Mouse (Mus musculus): ENCODE measurements around the gene Mettl7b. TPM values are rescaled to one million over a fixed set of nuclear protein-coding genes. Genes with fewer than 3 reads are reported as not detected.
A peak's percentile ranks its signal among the peaks of the same experiment; 100 is the strongest.

The Mettl7b gene
- polyA plus RNA-seq, 1 experiment = 0.28 TPM

DNA sequence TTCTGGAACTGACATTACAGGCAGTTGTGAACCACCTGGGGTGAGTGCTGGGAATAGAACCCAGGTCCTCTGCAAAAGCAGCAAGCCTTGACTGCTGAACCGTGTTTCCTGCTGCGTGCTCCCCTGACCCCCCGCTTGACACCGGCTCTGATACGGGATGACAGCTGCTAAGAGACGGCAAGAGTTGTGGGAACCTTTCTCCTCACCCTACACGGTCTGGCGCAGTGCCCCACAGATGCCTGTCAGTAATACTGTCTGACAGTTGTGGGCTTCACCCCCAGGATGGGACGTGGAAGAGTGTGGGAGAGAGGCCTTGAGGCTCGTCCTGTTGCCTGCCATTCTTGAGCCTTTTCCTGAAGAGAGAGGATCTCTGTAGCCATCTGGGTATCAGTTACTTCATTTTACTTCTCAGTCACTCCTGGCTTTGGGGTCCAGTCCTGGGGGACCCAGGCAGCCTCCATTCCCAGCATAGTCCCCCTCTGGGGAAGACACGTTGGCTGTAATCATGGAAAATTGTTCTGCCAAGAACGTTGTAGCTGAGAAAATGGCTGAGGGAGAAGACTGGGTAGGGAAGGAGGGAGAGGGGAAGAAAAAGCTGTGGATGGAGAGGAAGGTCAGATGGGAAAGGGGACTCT, 22.9 kb downstream of the Mettl7b start:
- no peak for DNase-seq
- H3K4me1 ChIP-seq (replicated peaks; ENCODE audit: control insufficient read depth, insufficient read depth, low read length) = peaks cover 6% of the 10 kb centered on the region
- H3K4me3 ChIP-seq (ENCODE audit: control insufficient read depth, insufficient read depth, low read length) = no peak overlapping the region
- TF ChIP-seq POLR2A (IDR thresholded peaks at IDR 0.05; ENCODE audit: control insufficient read depth, extremely low read depth, insufficient read depth, low read length, poor library complexity) (no peak), CTCF (IDR thresholded peaks at IDR 0.05; ENCODE audit: borderline replicate concordance, control insufficient read depth, extremely low read depth, insufficient read depth, low read length, poor library complexity) (no peak)
- 81% methylated on average over 12 of the region's 12 CpGs for WGBS
- no peaks in the 10 kb centered on the region for H3K36me3 ChIP-seq (ENCODE audit: control insufficient read depth, insufficient read depth, low read length)
- H3K27ac ChIP-seq (ENCODE audit: control insufficient read depth, insufficient read depth, low read length) = no peak overlapping the region
- peaks cover 13% of the 10 kb centered on the region for H3K27me3 ChIP-seq (ENCODE audit: control insufficient read depth, insufficient read depth, low read length)

DNA sequence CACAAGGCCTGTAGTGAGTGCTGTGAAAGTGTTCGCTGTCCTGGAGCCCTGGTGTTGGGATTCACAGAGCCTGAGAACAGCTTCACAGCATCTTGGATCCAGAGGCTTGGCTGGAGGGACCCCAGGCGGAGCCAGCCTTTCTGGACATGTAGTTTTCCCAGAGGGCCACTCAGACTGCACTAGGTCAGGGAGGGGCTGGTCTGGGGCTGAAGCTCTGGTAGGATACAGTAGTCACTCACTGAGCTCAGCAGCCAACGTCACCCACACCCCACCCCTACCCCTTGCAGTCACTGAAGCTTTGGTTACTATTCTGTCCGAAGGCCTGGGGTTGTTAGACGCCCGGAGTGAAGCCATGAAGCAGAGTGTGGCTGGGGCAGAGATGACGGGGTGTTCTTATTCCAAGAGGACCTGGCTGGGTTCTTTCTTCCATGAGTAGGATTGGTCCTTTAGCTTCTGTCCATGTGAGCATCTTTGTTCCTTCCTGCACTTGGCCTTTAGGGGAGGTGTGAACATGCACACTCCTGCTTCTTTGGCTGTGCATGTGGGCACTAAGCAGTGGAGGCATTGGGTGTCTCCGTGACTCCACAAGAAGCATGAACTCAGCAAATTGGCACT, 24.9 kb downstream of the Mettl7b start:
- no peak overlapping the region for H3K27ac ChIP-seq (ENCODE audit: control insufficient read depth, insufficient read depth, low read length)
- WGBS = 88% methylated on average over 8 of the region's 8 CpGs
- TF ChIP-seq CTCF (IDR thresholded peaks at IDR 0.05; ENCODE audit: borderline replicate concordance, control insufficient read depth, extremely low read depth, insufficient read depth, low read length, poor library complexity) (no peak), POLR2A (IDR thresholded peaks at IDR 0.05; ENCODE audit: control insufficient read depth, extremely low read depth, insufficient read depth, low read length, poor library complexity) (no peak)
- no peaks in the 10 kb centered on the region for H3K36me3 ChIP-seq (ENCODE audit: control insufficient read depth, insufficient read depth, low read length)
- no peak for DNase-seq
- H3K27me3 ChIP-seq (ENCODE audit: control insufficient read depth, insufficient read depth, low read length) = peaks cover 18% of the 10 kb centered on the region
- peaks cover 6% of the 10 kb centered on the region for H3K4me1 ChIP-seq (replicated peaks; ENCODE audit: control insufficient read depth, insufficient read depth, low read length)
- H3K4me3 ChIP-seq (ENCODE audit: control insufficient read depth, insufficient read depth, low read length) = no peak overlapping the region

DNA sequence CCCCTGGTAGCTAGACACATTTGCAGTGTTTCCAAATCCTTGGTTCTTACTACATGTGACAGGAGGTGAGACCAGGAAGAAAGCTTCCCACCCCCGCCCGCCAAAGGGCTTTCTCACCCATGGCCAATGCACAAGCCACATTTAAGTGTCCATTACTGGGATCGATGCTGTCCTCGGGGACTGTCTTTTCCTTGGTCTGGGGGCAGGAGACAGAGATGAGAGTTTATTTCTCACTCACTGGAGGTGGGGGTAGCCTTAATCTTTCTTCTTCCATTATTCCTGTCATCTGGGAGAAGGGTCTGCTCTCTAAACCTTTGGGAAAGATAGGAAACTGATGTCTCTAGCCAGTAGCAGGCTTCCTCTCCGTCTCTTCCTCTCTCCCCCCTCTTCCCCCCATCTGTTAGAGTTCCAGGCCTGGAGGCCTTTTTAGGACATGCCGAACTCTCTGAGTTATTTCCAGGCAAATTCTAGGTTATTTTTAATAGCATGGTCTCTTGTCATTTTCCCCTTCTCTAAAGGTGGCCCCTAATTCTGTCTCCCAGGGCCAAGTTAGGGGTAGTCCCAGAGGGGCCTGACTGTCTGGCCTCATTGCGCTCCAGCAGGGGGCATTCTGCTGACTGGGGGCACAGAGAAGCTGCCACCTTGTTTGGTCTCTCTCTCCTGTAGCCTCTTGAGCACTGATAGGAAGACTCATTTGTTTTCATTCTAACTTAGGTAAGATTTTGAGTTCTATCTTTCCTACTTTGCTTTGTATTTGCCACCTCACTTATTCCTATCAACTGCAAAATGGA, 25.6 kb downstream of the Mettl7b start:
- peaks cover 6% of the 10 kb centered on the region for H3K4me1 ChIP-seq (replicated peaks; ENCODE audit: control insufficient read depth, insufficient read depth, low read length)
- peaks cover 18% of the 10 kb centered on the region for H3K27me3 ChIP-seq (ENCODE audit: control insufficient read depth, insufficient read depth, low read length)
- no peak overlapping the region for H3K27ac ChIP-seq (ENCODE audit: control insufficient read depth, insufficient read depth, low read length)
- TF ChIP-seq POLR2A (IDR thresholded peaks at IDR 0.05; ENCODE audit: control insufficient read depth, extremely low read depth, insufficient read depth, low read length, poor library complexity) = no peak
- TF ChIP-seq CTCF (IDR thresholded peaks at IDR 0.05; ENCODE audit: borderline replicate concordance, control insufficient read depth, extremely low read depth, insufficient read depth, low read length, poor library complexity) = no peak
- no peak for DNase-seq
- WGBS = 83% methylated on average over 7 of the region's 7 CpGs
- H3K4me3 ChIP-seq (ENCODE audit: control insufficient read depth, insufficient read depth, low read length) = no peak overlapping the region
- no peaks in the 10 kb centered on the region for H3K36me3 ChIP-seq (ENCODE audit: control insufficient read depth, insufficient read depth, low read length)

DNA sequence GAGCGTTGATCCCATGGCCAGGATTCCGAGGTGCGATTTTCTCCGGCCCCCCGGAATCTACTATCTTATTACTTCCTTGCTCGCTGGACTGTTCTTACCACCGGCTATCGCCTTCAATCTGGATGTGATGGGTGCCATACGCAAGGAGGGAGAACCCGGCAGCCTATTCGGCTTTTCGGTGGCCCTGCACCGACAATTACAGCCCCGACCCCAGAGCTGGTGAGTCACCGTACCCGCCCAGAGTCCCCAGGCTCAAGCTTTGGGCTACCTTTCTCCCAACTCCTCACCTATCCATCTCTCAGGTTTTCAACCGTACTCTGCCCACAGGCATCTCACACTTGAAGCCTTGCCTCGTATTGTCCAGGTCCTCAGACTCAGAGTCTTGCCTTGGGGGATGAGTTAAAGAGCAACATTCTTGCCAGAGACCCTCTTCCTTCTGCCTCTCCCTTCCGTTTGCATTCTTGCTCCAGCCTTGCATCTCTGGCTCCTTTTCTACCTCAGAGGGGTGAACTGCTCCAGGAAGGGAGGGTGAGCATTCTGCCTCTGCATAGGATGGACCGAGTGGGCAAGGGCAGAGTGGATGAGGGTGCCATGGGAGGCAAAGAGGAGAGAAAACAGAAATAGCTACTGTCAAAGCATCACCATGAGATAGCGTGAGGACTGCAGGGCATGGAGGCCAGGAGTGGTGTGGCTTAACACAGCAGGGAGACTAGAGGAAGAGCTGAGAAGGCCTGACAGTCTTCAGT, 26.6 kb downstream of the Mettl7b start:
- no peak overlapping the region for H3K4me3 ChIP-seq (ENCODE audit: control insufficient read depth, insufficient read depth, low read length)
- H3K4me1 ChIP-seq (replicated peaks; ENCODE audit: control insufficient read depth, insufficient read depth, low read length) = peaks cover 6% of the 10 kb centered on the region
- peaks cover 18% of the 10 kb centered on the region for H3K27me3 ChIP-seq (ENCODE audit: control insufficient read depth, insufficient read depth, low read length)
- no peak overlapping the region for H3K27ac ChIP-seq (ENCODE audit: control insufficient read depth, insufficient read depth, low read length)
- DNase-seq = no peak
- no peaks in the 10 kb centered on the region for H3K36me3 ChIP-seq (ENCODE audit: control insufficient read depth, insufficient read depth, low read length)
- WGBS = 11% methylated on average over 21 of the region's 21 CpGs
- TF ChIP-seq CTCF (IDR thresholded peaks at IDR 0.05; ENCODE audit: borderline replicate concordance, control insufficient read depth, extremely low read depth, insufficient read depth, low read length, poor library complexity) (no peak), POLR2A (IDR thresholded peaks at IDR 0.05; ENCODE audit: control insufficient read depth, extremely low read depth, insufficient read depth, low read length, poor library complexity) (no peak)

DNA sequence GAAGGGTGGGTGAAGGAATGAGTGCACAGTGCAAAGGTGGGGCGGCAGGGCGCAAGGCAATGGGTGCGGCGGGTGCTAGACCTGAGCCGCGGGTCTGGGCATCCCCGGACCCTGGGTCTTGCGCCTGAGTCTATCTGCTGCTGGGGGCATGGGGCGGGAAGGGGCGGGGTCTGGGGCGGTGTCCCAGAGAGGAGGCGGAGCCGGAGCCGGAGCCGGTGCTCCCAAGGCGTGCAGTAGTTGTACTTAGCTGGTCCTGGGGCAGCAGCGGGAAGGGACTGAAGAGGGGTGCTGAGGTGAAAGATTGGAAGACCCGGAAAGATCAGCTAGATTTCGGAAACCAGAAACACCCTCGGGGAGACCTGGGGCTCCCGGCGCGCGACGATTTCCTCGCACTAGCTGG, 27.2 kb downstream of the Mettl7b start, which contains the start of gene Itga7:
Gene Itga7, plus strand, starts transcription at position 245 of the 400 bp plus-strand sequence.
- Histone ChIP-seq H3K4me1 (replicated peaks; ENCODE audit: control insufficient read depth, insufficient read depth, low read length) (peaks cover 6% of the 10 kb centered on the region), H3K27me3 (ENCODE audit: control insufficient read depth, insufficient read depth, low read length) (peaks cover 18% of the 10 kb centered on the region), H3K4me3 (ENCODE audit: control insufficient read depth, insufficient read depth, low read length) (no peak within 1 kb of the TSS), H3K27ac (ENCODE audit: control insufficient read depth, insufficient read depth, low read length) (no peak within 1 kb of the TSS), H3K36me3 (ENCODE audit: control insufficient read depth, insufficient read depth, low read length) (no peaks in the 10 kb centered on the region)
- WGBS = 4% methylated on average over 26 of the region's 26 CpGs
- peak; percentile 17 for DNase-seq
- TF ChIP-seq CTCF (IDR thresholded peaks at IDR 0.05; ENCODE audit: borderline replicate concordance, control insufficient read depth, extremely low read depth, insufficient read depth, low read length, poor library complexity) (no peak), POLR2A (IDR thresholded peaks at IDR 0.05; ENCODE audit: control insufficient read depth, extremely low read depth, insufficient read depth, low read length, poor library complexity) (no peak)

DNA sequence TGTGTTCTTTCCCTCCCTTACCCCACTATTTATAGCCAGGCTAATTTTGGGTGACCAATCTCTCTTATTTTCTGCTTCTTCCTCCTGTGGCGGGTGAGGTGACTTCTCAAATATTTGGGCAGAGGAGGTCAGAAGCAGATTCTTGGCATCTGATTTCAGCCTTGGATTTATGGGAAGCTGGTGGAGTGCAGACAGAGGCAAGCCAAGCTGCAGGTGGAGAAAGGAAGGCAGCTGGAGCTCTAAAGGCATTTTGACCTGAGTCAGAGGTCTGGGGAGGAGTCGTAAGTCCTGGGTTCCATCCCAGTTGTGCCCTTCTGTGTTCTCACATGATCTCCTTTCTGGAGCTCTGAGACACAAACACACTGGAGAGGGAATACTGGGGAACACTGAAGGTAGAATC, 29.3 kb downstream of the Mettl7b start:
- no peak for DNase-seq
- 59% methylated on average over 2 of the region's 2 CpGs for WGBS
- H3K27me3 ChIP-seq (ENCODE audit: control insufficient read depth, insufficient read depth, low read length) = peaks cover 18% of the 10 kb centered on the region
- H3K36me3 ChIP-seq (ENCODE audit: control insufficient read depth, insufficient read depth, low read length) = no peaks in the 10 kb centered on the region
- no peak overlapping the region for H3K27ac ChIP-seq (ENCODE audit: control insufficient read depth, insufficient read depth, low read length)
- H3K4me1 ChIP-seq (replicated peaks; ENCODE audit: control insufficient read depth, insufficient read depth, low read length) = peaks cover 6% of the 10 kb centered on the region
- no peak overlapping the region for H3K4me3 ChIP-seq (ENCODE audit: control insufficient read depth, insufficient read depth, low read length)
- no peak for TF ChIP-seq POLR2A (IDR thresholded peaks at IDR 0.05; ENCODE audit: control insufficient read depth, extremely low read depth, insufficient read depth, low read length, poor library complexity)
- TF ChIP-seq CTCF (IDR thresholded peaks at IDR 0.05; ENCODE audit: borderline replicate concordance, control insufficient read depth, extremely low read depth, insufficient read depth, low read length, poor library complexity) = no peak

Measured in thymus, adult 2 months (tissue).